Mouse (Mus musculus) liver (tissue): ENCODE data around the gene Cldnd1.
A peak's percentile ranks its signal among the peaks of the same experiment; 100 is the strongest.

ENCODE experiments used
- DNase-seq: peaks from one replicate; pipeline ENCODE4 v3.0.0-alpha.2; 2020; ENCODE audit warnings: mixed read lengths

The Cldnd1 gene

DNA sequence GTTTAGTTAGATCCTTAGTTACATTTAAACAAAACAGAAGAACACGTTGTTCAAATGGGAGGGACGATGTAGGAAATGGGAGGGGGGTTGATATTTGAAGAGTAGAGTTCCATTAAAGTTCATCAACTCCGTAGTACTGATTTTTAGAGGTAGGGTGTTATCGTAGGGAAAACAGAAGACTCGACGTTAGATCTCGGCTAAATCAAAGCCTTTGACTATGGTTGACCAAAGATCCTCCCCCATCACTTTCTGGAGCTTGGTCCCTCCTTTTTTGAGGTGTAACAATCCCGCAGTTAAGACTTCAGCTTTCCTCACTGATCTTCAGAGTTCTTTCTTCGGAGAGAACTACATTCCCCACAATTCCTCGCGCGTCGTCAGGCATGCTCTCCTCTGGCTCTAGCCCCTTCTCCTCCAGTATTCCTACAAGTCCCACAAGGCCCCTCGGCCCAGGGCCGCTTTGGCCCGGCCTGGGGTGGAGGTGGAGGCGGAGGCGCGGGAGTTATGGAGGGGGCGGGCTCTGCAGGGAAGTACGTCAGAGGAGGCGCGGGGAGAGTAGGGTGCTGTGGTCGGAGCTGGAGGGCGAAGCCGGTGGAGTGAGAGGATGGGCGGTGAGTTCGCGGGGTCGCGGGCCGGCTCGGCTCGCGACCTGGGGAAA is at the start of gene Cldnd1:
Gene Cldnd1 (plus strand): TSS at position 434 of the 655 bp plus-strand sequence.
- peak; percentile 96 for DNase-seq

- peak; percentile 35 for DNase-seq
These were observed 49.0 kb upstream of the Cldnd1 start for GRCm38 (mm10) chr16:58678660-58679059.

DNA sequence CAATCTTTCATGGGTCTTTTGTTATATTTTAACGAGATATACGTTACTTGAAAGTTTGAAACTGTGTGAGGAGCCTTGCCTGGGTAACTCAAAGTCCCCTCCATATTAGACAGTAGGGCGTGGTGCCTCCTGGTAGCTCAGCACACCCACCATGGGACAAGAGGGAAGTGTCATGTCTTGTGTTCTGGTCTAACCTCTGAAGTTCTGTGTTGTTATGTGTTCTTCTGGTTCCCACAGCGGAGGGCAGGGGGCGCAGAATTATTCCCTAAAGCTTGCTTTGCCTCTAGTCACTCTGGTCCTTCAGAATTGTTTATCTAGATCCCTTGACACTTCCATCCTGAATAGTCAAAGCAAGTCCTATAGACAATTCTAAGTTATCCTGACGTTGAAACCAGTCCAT is 45.7 kb upstream of the Cldnd1 start:
- no peak for DNase-seq

DNA sequence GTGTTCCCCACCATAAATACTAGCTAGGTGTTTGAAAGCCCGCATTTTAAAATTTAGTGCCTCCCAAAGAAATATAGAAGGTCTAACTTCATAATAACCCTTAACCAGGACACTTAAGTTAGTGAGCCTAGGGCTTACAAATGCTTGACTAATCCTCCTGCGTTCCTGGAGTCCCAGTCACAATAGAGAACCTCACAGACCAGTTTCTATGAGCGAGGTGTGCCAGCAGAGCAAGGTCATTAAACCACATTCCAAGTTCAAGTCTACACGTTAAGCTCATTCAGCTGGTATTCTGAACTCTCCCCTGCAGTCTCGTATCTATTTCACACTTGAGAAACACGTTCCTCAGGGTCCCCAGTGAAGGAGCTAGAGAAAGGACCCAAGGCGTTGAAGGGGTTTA is 44.8 kb upstream of the Cldnd1 start:
- DNase-seq: no peak

GRCm38 (mm10) chr16:58683911-58684310 is 43.8 kb upstream of the Cldnd1 start:
- DNase-seq: no peak

DNA sequence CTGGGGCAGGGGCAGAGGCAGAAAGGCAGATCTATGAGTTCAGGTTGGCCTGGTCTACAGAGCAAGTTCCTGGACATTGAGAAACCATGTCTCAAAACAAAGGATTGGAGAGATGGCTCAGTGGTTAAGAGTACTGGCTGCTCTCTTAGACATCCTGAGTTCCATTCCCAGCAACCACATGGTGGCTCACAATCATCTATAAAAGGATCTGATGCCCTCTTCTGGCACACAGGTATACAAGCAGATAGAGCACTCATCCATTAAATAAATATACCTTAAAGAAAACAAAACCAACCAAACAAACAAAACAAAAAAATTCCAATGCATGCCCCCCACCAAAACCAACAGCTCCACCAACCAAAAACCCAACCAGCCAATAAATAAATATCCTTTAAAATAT is 43.2 kb upstream of the Cldnd1 start:
- no peak for DNase-seq

DNA sequence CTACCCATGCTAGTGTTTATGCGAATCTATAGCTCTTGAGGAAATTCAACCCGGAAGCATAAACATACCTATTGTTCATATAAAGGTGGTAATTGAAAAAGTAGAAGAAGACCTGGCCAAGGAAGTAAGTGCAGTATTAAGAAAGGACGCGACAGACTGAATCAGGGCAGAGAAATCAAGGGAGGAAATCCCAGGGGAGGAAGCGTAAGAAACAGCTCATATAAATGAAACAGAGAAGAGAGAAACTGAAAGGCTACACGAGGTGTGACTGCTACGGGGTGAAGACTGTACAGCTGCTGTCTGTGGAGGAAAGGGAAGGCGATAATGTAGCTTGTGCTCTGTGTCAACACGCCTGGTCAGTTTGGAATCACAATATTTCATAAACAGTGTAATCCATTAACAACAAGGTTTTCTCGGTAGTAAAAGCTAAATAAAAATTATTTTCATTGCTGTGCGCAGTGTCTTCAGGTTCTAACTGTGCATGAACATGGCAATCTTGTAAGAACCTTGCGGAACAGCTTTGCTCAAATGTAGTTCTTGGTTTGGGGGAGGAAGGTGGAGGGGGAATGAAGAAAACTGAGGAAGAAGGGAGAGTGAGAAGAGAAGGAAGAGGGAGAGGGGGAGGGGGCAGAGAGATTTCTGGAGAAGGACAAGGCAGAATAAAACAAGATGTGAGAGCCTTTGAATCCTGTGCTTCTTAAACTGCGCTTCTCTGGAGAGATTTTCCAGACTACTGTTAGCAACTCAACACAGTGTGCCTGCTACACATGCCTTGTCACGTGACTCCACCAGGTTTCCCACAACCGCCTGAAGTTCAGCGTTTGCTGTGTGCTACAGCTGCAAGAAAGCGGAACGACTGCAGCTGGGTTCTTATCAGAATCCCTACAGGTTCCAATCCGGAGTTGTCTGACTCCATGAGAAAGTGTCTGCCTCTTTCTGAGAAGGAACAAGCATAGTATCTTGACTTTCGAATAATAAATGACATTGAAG is 41.9 kb upstream of the Cldnd1 start:
- peak; percentile 43 for DNase-seq

DNA sequence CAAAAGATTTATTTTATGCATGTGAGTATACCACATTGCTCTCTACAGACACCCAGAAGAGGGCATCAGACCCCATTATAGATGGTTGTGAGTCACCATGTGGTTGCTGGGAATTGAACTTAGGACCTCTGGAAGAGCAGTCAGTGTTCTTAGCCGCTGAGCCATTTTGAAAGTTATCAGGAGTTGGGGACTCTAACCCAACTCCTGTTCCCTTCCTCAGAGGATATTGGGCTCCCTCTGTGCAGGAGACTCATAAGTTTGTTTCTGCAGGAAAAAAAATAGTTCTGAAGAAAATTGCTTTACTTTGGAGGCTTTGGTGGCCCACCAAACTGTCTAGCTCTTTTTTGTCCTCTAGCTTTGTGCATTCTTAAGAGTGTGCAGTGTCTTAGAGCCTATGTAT is 39.2 kb upstream of the Cldnd1 start:
- DNase-seq: no peak

- DNase-seq: no peak
These were observed 38.0 kb upstream of the Cldnd1 start for GRCm38 (mm10) chr16:58689555-58690169.

GRCm38 (mm10) chr16:58690322-58690732 is 37.4 kb upstream of the Cldnd1 start:
- no peak for DNase-seq

DNA sequence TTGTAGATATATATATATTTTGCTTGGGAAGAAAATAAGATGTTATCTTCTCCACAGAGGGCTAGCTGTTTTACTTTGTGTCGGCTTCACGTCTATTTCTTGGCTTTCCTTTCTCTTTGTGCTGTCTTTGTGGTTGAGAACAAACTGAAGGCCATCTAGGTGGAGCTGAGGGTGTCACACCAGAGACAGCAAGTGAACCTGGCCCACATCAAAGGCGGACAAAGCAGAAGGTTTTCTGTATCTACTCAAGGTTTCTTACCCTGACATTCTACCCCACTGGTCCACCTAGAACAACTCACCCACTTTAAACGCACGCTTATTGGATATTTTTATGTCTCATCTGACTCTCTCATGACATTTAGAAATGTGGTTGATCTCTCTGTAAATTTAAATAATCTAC is 33.6 kb upstream of the Cldnd1 start:
- no peak for DNase-seq

GRCm38 (mm10) chr16:58696796-58697195 is 30.9 kb upstream of the Cldnd1 start:
- no peak for DNase-seq

DNA sequence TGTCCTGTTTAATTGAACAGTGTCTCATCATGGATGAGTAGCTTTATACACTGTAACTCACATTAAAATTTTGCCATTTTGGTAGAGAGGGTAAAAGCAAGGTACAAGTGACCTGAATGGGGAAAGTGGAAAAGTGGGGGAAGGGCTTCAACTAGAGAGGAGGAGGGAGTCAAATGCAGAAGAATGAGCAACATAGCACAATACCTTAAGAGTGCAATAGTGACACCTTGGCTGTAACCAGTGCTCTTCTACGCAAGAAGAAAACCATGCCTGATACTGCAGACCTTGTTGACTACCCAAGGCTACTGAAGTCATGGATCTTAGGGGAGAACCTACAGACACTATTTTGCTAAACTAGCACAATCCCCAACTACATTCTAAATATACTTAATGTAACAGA is 30.4 kb upstream of the Cldnd1 start:
- no peak for DNase-seq

GRCm38 (mm10) chr16:58700174-58700573 is 27.5 kb upstream of the Cldnd1 start:
- DNase-seq: no peak

GRCm38 (mm10) chr16:58700816-58701424 is 26.8 kb upstream of the Cldnd1 start:
- DNase-seq: no peak

- no peak for DNase-seq
These were observed 25.9 kb upstream of the Cldnd1 start for GRCm38 (mm10) chr16:58701779-58702178.

GRCm38 (mm10) chr16:58702329-58702932 is 25.3 kb upstream of the Cldnd1 start:
- DNase-seq: no peak

DNA sequence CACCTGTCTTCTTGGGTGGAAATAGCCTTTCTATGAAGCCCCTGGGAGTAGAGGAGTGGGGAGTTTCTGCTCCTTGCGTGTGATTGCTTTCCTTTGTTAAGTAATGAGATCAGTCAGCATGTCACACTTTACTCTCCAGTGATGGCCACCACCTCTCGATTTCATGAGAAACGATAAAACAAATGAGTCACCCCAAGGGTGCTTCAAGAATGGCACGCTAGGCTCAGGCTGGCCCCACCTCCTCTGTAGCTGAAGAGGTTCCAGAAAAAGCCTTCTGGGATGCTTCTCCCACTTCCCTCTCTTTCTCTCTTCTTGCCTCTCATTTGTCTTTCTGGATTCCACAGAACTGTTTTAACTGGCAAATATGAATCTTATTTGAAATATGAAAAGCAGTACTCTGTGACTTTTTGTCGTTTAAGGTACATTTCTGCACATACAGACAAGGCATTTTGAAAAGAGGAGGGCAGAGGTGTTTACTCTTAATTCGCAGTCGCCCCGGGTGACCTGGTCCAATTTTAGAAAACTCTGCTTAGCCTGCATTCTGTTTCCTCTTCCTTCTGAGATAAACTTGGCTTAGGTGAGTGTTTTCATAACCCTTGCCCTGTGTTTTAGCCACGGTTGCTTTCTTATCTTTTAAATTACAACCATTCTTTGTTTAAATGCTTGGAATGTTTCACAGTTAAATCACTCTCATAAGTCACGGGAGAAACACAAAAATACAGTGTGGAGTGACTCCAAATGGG is 24.2 kb upstream of the Cldnd1 start:
- no peak for DNase-seq

DNA sequence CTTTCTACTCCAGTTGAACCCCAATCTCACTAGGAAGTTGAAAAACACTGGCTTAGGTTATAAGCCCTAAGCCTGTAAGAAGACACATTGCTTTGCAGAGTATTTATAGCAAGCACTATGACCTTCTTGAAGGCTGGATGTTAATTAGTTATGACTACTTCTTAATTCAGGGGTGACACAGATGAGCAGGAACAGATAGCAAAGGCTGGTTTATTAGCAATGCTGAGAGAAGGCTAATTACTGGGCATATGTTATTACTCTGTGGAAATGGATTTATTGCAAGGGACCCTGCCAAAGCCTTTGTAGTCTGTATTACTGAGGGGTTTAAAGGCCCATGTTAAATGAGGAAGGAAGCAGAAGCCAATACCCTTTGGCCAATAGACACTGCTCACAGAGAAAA is 22.7 kb upstream of the Cldnd1 start:
- DNase-seq: no peak

- DNase-seq: no peak
These were observed 20.3 kb upstream of the Cldnd1 start for GRCm38 (mm10) chr16:58707276-58707905.
